Mouse (Mus musculus) lung, postnatal 0 days (tissue): ENCODE measurements around the gene Ccdc90b. TPM values are rescaled to one million over a fixed set of nuclear protein-coding genes. Genes with fewer than 3 reads are reported as not detected.
A peak's percentile ranks its signal among the peaks of the same experiment; 100 is the strongest.

Experiments
- ATAC-seq: fragments of 200-750 bp; cut with Nextera tagmentation; 2 replicates; pipeline ENCODE4 v1.8.0; 2017; ENCODE audit warnings: moderate library complexity
- DNase-seq: peaks from one replicate; pipeline ENCODE4 v3.0.0-alpha.2; 2016; ENCODE audit warnings: low spot score
- H3K27ac ChIP-seq: fragments of 300-500 bp; sonication (generic); 2 replicates; pipeline ENCODE4 v1.5.1; 2014; ENCODE audit warnings: antibody characterized with exemption, mild to moderate bottlenecking, low read length, mixed read lengths
- H3K27me3 ChIP-seq: fragments of 300-500 bp; sonication (generic); replicated peaks from 2 replicates; pipeline ENCODE4 v1.6.1; 2014; ENCODE audit warnings: low read length, mixed read lengths; ENCODE audit not compliant: insufficient read depth
- H3K36me3 ChIP-seq: fragments of 300-500 bp; sonication (generic); 2 replicates; pipeline ENCODE4 v1.6.1; 2014; ENCODE audit warnings: low read length, mixed read lengths; ENCODE audit not compliant: insufficient read depth
- H3K4me1 ChIP-seq: fragments of 300-500 bp; sonication (generic); 2 replicates; pipeline ENCODE4 v1.6.1; 2014; ENCODE audit warnings: antibody characterized with exemption, low read depth, low read length, mixed read lengths; ENCODE audit not compliant: insufficient read depth
- H3K4me2 ChIP-seq: fragments of 300-500 bp; sonication (generic); replicated peaks from 2 replicates; pipeline ENCODE4 v1.6.1; 2014; ENCODE audit warnings: low read depth, mild to moderate bottlenecking, low read length, moderate library complexity, mixed read lengths
- H3K4me3 ChIP-seq: fragments of 300-500 bp; sonication (generic); 2 replicates; pipeline ENCODE4 v1.5.1; 2014; ENCODE audit warnings: low read depth, low read length
- H3K9ac ChIP-seq: fragments of 300-500 bp; sonication (generic); replicated peaks from 2 replicates; pipeline ENCODE4 v1.6.1; 2014; ENCODE audit warnings: low read depth, mild to moderate bottlenecking
- H3K9me3 ChIP-seq: fragments of 300-500 bp; sonication (generic); 2 replicates; pipeline ENCODE4 v1.6.1; 2016; ENCODE audit warnings: low read length, mixed read lengths
- CTCF ChIP-seq: IDR thresholded peaks from 2 replicates; pipeline ENCODE4 v1.5.1; 2016; ENCODE audit warnings: antibody characterized with exemption, mild to moderate bottlenecking
- EP300 ChIP-seq: IDR thresholded peaks from 2 replicates; pipeline ENCODE4 v1.6.1; 2016; ENCODE audit warnings: antibody characterized with exemption, mild to moderate bottlenecking, control low read depth
- WGBS: fragments of 180-500 bp; shearing (Covaris S2); extraction: QIAGEN DNeasy Blood & Tissue Kit; methylation state at CpG from one replicate; pipeline ENCODE4 v1.1.7; 2014; 5-methylcytosine and 5-hydroxymethylcytosine counted together
- polyA plus RNA-seq: library from polyadenylated mRNA; unstranded; fragments of >200 nt; fragmentation: Nextera tagmentation; extraction: Ambion mirVana; gene quantifications from 2 replicates; pipeline ENCODE4 v1.2.1, GENCODE M21; 2015

Ccdc90b gene
- 36.9 and 41.2 TPM in 2 replicates for polyA plus RNA-seq

DNA sequence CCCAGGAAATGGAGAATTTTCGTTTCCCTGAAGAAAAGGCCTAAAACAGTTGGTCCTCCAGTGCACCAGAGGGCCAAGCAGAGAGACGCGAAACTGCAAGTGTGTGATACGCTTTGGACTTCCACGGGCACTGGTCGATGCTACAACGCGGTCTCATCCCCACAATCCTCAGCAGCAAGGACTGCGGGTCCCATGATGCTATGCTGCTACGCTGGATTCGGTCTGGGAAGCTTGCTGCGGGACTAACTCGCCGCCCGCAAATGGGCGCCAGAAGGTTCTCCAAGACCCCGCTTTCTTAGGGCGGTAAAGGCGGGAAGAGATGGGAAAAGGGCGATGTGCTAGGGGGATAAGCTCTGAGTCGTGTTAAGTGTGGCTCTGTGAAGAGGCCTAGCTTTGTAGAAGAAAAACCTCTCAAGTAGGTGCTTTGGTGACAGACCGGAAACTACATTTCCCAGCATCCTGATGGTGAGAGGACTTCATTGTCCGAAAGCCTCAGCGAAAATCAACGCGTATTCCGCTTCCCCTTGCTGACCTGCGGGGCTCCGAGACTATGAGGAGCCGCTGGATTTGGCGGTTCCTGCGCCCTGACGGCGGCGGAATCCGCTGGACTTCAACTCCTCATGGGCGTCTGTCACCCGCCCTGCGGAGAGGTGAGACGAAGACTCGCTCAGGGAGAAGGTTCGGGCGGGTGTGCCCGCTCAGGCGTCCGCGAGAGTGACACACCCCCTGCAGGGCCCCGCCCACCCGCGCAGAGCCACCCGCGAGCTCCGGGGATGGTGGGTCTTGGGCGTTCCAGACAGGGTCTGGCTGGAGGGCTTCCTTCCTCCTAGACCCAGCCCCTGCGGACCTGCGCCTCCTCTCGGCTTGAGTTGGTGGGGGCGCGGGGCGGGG is at the start of gene Ccdc90b:
Gene Ccdc90b, plus strand, starts transcription at position 164 of the 891 bp plus-strand sequence.
- peak; percentile 97 for ATAC-seq

GRCm38 (mm10) chr7:92520397-92520796 is 40.6 kb upstream of the Ccdc90b start:
- H3K27me3 ChIP-seq: no peaks in the 10 kb centered on the region
- no peak overlapping the region for H3K4me3 ChIP-seq
- TF ChIP-seq CTCF: no peak
- TF ChIP-seq EP300: no peak
- H3K36me3 ChIP-seq: no peaks in the 10 kb centered on the region
- WGBS: 57% methylated on average over 3 of the region's 3 CpGs
- no peak overlapping the region for H3K4me2 ChIP-seq
- no peak overlapping the region for H3K27ac ChIP-seq
- H3K4me1 ChIP-seq: no peaks in the 10 kb centered on the region
- DNase-seq: no peak
- ATAC-seq: no peak
- no peaks in the 10 kb centered on the region for H3K9me3 ChIP-seq
- no peak overlapping the region for H3K9ac ChIP-seq

More for the DNA sequence above, at the start of gene Ccdc90b:
- H3K4me2 ChIP-seq: peak within 1 kb of the TSS; percentile 72
- whole genome bisulfite sequencing: under 1% methylated on average over 59 of the region's 60 CpGs
- DNase-seq: peak; percentile 98
- H3K36me3 ChIP-seq: no peaks in the 10 kb centered on the region
- H3K9me3 ChIP-seq: no peaks in the 10 kb centered on the region
- H3K27ac ChIP-seq: peak within 1 kb of the TSS; percentile 84
- H3K4me1 ChIP-seq: no peaks in the 10 kb centered on the region
- no peak; the same call in 1 of the 2 replicates for TF ChIP-seq EP300
- peak; percentile 71 for TF ChIP-seq CTCF
- H3K27me3 ChIP-seq: no peaks in the 10 kb centered on the region
- H3K9ac ChIP-seq: peak within 1 kb of the TSS; percentile 83
- peak within 1 kb of the TSS; percentile 89 for H3K4me3 ChIP-seq

DNA sequence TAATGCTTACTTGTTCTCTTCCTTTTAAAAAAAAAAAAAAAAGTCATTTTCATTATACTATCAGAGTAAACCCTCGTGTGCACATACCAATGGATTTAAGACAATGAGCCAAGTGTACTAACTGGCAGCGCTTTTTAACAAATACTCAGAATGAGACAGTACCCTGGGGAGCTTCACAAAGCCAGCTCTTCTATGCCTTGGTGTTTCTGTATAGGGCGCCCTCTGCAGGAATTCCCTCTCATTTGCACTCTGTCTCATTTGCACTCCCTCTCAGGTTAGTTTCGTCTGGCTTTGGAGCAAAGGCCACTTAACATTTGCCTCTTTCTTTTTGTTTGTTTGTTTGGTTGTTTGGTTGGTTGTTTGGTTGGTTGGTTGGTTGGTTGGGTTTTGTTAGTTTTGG is 40.1 kb upstream of the Ccdc90b start:
- DNase-seq: no peak
- TF ChIP-seq EP300: no peak
- peak; percentile 27; the same call in 1 of the 2 replicates for TF ChIP-seq CTCF

DNA sequence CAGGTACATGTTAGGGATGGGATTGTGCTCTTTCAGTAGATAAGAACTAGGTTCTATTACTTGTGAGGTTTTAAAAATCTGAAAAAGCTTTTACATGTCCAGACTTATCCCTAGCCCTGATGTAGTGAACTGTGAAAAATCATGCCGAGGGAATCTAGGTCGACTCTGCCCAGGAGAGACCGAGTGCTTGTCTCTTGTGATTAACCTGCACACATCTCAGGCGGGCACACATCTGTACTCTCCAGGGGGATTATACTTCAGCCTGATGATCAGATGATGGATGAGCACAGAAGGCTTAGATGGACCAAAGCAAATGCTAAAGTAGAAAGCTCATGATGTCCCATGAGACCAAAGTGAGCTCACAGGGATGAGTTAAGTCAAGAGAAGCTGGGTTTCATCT is 31.7 kb upstream of the Ccdc90b start:
- H3K4me2 ChIP-seq: no peak overlapping the region
- no peak overlapping the region for H3K27ac ChIP-seq
- no peak overlapping the region for H3K9ac ChIP-seq
- 81% methylated on average over 4 of the region's 4 CpGs for WGBS
- TF ChIP-seq CTCF (no peak), EP300 (no peak)
- H3K9me3 ChIP-seq: no peaks in the 10 kb centered on the region
- H3K4me1 ChIP-seq: no peaks in the 10 kb centered on the region
- no peaks in the 10 kb centered on the region for H3K27me3 ChIP-seq
- no peak overlapping the region for H3K4me3 ChIP-seq
- ATAC-seq (no peak), DNase-seq (no peak)
- H3K36me3 ChIP-seq: no peaks in the 10 kb centered on the region

More for the DNA sequence above, 40.1 kb upstream of the Ccdc90b start:
- no peaks in the 10 kb centered on the region for H3K36me3 ChIP-seq
- ATAC-seq: no peak
- no peak overlapping the region for H3K4me3 ChIP-seq
- H3K27ac ChIP-seq: no peak overlapping the region
- no peak overlapping the region for H3K4me2 ChIP-seq
- no peaks in the 10 kb centered on the region for H3K9me3 ChIP-seq
- no peak overlapping the region for H3K9ac ChIP-seq
- 40% methylated on average over 4 of the region's 4 CpGs for WGBS
- no peaks in the 10 kb centered on the region for H3K27me3 ChIP-seq
- no peaks in the 10 kb centered on the region for H3K4me1 ChIP-seq

DNA sequence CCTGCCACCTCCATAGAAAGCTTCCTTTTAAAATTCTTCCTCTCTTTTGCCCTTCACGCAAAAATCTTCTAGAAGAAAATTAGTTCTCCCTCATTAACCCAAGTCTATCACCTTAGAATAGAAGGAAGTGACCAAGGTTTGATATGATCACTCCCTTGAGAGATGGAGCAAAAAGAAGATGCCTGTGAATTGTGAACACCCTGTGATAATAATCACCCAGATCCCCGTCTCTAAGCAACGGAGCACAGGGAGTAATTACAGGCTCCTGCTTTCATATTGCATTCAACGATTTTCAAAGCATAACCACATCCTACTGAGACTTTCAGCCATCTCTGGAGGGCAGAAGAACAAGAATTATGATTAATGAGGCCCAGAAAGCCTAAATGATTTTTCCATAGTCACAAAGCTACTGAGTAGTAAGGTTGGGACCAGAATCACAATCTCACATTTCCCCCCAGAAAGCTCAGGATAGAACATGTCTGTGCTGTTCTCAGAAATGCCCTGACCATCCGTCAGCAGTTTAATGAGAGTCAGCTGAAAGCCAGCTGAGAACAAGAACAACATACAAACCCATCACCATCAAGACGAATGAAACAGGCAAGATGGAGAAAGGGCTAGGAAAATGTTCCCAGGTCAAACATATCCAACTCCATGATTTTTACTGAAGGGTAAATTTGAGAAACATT is 28.5 kb upstream of the Ccdc90b start:
- no peak overlapping the region for H3K27ac ChIP-seq
- no peaks in the 10 kb centered on the region for H3K36me3 ChIP-seq
- TF ChIP-seq CTCF (no peak), EP300 (no peak)
- H3K4me3 ChIP-seq: no peak overlapping the region
- H3K9me3 ChIP-seq: no peaks in the 10 kb centered on the region
- H3K9ac ChIP-seq: no peak overlapping the region
- no peaks in the 10 kb centered on the region for H3K4me1 ChIP-seq
- H3K27me3 ChIP-seq: no peaks in the 10 kb centered on the region
- 66% methylated on average over 6 of the region's 6 CpGs for WGBS
- DNase-seq (no peak), ATAC-seq (no peak)
- no peak overlapping the region for H3K4me2 ChIP-seq

GRCm38 (mm10) chr7:92546763-92547162 is 14.2 kb upstream of the Ccdc90b start:
- DNase-seq (no peak), ATAC-seq (no peak)
- TF ChIP-seq CTCF (no peak), EP300 (no peak)
- no peaks in the 10 kb centered on the region for H3K27me3 ChIP-seq
- H3K4me1 ChIP-seq: no peaks in the 10 kb centered on the region
- no peak overlapping the region for H3K4me3 ChIP-seq
- no peaks in the 10 kb centered on the region for H3K36me3 ChIP-seq
- no peak overlapping the region for H3K4me2 ChIP-seq
- H3K27ac ChIP-seq: no peak overlapping the region
- no peak overlapping the region for H3K9ac ChIP-seq
- 60% methylated on average over 2 of the region's 2 CpGs for WGBS
- H3K9me3 ChIP-seq: no peaks in the 10 kb centered on the region
